Mouse (Mus musculus): ENCODE measurements around the gene Ccdc43.

The Ccdc43 gene

DNA sequence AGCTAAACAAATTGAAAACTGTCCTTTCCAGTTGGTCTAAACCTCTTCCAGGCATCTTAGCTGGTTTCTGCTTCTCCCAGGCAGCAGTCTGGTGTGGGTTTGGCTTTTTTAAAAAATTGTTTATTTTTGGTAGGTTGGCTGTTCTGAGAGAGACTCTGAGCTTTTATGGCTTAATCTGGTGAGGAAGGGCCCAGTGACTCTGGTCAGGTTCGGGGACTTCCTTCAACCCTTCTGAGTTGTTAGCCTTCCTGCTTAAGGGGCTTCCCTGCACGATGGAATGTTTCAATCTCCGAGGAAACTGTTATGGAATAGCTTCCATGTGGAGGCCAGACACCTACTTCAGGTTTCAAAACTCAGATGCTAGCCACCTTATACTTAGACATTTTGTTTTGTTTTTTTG, 34.2 kb downstream of the Ccdc43 start, which contains the start of gene Meioc:
Gene Meioc (plus strand): TSS at position 301 of the 400 bp plus-strand sequence.
- DNase-seq, result peak; percentile 0

DNA sequence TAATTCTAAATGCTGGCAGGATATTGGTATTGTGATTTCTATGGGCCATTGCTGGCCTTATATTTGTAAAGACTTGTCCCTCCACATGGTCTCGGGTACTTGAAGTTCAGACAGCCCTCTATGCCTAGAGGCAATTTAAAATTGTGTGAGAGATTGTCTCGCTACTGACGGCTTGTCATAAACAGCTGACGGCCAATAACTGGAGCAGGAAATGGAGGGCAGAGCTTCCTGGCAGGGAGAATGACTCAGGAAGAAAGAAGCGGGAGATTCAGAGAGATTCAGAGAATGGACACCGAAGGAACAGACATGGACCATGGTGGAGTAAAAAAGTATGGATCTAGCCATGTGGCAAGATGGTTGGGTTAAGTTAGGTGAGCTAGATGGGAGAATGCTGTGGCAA, 40.7 kb downstream of the Ccdc43 start:
- DNase-seq, result no peak

DNA sequence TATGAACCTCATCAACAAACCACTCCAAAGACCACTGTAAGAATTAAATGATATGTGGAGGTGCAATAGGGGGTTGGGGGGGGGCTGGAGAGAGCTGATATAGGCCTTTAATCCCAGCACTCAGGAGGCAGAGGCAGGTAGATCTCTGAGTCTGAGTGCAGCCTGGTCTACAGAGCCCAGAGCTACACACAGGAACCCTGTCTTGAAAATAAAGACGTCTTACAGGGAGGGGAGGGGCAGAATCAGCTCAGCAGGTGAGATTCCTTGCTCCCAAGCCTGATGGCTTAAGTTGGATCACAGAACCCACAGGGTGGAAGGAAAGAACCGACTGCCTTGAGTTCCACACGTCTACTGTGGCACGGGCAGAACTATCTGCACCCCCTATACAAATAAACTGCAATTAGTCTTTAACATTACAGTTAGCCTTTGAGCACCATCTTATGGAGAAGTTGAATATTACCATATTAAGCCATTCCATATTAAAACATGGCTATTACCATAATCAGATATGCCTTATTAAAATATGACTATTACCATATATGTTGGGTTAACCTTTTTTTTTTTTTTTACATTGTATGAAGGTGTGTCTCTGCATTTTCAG, 41.2 kb downstream of the Ccdc43 start:
- DNase-seq, result no peak

DNA sequence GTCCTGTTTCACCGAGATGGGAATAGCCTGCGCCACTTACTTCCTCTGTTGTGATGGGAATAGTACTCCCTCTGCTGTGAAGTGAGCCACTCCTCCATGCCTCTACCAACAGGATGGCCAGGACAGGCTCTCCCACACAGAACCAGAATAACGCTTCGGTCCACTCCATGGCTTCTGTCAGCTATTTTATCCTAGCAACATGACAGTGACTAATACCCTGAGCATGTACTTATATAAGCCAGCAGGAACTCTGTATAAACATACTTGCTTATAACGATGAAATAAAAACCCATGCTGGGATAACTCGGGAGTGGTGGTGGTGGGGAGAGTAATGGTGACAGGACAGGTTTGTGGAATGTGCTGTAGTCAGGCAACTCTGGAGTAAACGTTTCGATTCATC, 41.7 kb downstream of the Ccdc43 start:
- peak; percentile 6 for DNase-seq

DNA sequence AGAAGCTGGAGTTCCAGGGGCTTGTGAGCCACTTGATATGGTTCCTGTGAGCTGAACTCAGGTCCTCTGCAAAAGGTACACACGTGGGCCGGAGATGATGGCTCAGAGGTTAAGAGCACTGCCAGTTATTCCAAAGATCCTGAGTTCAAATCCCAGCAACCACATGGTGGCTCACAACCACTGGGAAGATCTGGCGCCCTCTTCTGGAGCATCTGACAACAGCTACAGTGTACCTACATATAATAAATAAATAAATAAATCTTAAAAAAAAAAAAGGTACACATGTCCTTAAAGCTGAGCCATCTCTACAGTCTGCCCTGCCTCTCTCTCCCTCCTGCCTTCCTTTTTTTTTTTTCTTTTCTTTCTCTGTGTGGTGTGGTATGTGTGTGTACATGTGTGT, 44.7 kb downstream of the Ccdc43 start:
- DNase-seq, result peak; percentile 39

DNA sequence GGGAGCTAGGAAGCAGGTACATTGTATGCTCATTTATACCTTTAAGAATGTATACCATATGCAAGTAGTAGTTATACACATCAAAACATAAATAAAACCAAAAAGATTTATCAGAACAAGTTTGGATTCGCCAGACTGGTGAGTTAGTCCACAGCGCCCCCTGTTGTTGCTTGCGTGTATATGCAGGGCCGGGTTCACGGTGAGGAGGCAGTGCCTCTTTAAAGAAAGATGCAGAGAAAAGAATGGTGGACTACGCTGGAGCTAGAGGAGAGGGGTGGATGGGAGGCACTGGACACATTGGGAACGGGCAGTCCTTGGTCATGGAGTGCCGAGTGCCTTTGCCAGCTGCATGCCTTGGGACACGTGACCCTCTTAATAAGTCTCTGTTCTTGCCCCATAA, 46.2 kb downstream of the Ccdc43 start:
- peak; percentile 83 for DNase-seq

DNA sequence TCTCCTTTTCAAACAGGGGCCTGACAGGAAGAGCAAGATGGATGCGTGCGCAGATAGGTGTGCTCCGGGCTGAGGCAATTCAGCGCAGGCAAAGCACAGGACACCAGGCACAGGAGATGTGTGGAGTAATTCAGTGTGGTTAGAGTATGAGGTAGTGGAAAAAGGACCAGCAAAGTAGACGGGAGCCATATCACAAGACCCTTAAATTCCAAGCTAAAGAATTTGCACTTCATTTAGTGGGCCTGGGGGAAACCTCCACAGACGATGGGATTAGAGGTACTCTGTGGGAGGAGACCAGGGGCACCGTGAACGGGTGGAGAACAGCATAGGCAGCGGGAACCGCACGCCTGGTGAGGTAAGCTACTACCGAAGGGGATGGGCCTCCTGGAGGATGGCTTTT, 49.7 kb downstream of the Ccdc43 start:
- no peak for DNase-seq

DNA sequence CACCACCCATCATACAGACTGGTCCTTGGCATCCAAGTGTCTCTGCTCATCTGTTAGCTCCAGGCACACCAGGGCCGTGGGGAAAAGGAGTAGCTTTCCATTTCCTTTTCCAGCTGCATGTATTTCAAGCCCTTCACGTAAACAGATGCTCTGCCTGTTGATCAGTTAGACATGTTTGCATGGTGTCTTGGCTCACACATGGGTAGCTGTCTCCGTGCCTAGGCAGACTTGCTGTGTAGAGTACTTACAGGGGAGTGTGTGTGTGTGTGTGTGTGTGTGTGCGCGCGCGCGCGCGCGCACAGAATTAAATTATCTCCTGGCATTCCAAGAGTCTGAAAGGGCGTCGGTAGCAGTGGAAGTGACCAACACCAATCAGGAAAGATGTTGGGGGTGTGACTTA, 51.4 kb downstream of the Ccdc43 start:
- DNase-seq, result no peak

DNA sequence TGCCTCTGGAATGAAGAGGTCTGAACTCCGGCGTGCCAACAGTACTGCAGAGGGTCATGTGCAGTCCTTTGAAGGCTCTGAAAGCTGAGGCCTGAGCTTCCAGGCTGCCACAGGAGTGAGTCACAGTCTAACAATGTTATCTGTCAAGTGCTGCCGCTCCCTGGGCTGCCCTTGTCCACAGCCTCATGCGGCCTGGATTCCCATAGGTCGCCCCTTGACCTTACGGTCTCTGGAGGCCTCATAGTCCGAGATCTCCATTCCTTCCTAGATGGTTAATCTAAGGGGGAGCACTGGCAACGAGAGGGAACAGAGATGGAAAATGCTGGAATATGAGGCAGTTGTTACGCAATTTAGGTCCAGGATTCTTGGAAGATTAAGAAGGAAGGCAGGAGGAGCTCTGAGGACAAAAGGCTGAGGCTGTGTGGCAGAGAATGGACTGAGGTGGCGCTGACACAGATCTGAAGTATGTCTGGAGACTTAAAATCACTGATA, 53.6 kb downstream of the Ccdc43 start:
- peak; percentile 45 for DNase-seq

DNA sequence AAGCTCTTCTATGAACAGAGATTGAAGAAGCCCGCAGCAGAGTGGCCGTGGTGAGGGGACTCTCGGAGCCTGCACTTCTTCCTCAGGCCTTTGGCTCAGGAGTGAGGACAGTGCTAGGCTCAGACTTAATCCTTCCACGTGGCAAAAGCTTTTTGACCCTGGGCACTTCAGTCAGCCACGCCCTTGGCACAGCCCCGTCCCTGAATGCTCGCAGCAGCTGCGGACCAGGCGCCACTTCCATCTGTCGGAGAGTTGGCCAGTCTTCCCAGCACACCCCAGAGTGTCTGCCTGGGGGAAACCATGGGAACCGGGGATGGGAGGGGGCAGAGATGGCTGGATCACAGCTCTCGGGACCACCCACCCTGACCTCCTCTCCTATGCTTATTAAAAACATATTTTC, 60.7 kb downstream of the Ccdc43 start:
- DNase-seq, result no peak
